Mouse (Mus musculus): ENCODE results near the gene Atg4d. TPM values are rescaled to one million over a fixed set of nuclear protein-coding genes. Genes with fewer than 3 reads are reported as not detected.

Gene Atg4d
- total and polyA plus RNA-seq, 3 experiments: 60.8 to 100 (median 88.7) TPM

DNA sequence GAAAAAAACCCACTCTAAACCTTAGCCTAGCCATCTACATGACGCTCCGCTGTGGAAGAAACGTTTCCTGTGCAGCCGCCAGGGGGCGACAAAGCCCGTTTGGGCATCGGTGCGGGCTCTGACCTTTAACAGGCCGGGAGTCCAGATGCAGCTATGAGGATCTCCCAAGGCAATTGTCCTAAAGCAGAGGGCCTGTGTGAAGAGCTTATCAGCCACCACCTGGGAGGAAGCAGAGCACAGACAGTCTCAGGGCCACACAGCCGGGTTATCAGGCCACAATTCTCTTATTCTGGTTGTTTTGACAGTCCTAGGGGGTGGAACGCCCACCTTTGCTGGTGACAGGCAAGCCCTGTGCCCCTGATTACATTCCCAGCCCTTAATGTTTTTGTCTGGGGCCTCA is 48.3 kb downstream of the Atg4d start:
- H3K4me3 ChIP-seq: no peak overlapping the region
- no peaks in the 10 kb centered on the region for H3K36me3 ChIP-seq (ENCODE audit: control insufficient read depth, insufficient read depth, low read length)
- H3K9ac ChIP-seq (ENCODE audit: low read depth, low read length): no peak overlapping the region
- no peaks in the 10 kb centered on the region for H3K27me3 ChIP-seq (ENCODE audit: control insufficient read depth, insufficient read depth, low read length)
- 9% methylated on average over 11 of the region's 11 CpGs for WGBS
- DNase-seq: peak; percentile 88 to 95
- intact Hi-C loops (cut with DNase I): loop anchor here (1.0 to 5.0 kb wide), 5 partner anchors 25 to 154 kb away; no protein-coding TSS in a partner anchor
- no peak overlapping the region for H3K27ac ChIP-seq
- peak; percentile 95 for TF ChIP-seq CTCF (IDR thresholded peaks at IDR 0.05)
- TF ChIP-seq EP300 (IDR thresholded peaks at IDR 0.05; ENCODE audit: insufficient read depth, low read depth, low read length): peak; percentile 77; the same call in 1 of the 2 replicates
- TF ChIP-seq POLR2A (IDR thresholded peaks at IDR 0.05; ENCODE audit: insufficient read depth, low read depth, low read length): no peak
- no peaks in the 10 kb centered on the region for H3K79me2 ChIP-seq (replicated peaks; ENCODE audit: control insufficient read depth, insufficient read depth, low read length)
- H3K4me1 ChIP-seq (ENCODE audit: control insufficient read depth, insufficient read depth, low read length): peaks cover 1% of the 10 kb centered on the region; the same call in 1 of the 2 replicates

- intact Hi-C loops (cut with DNase I): loop anchor here (5.0 kb wide), 2 partner anchors 92 to 153 kb away; no protein-coding TSS in a partner anchor
- no peak overlapping the region for H3K4me3 ChIP-seq
- peaks cover 1% of the 10 kb centered on the region; the same call in 1 of the 2 replicates for H3K4me1 ChIP-seq (ENCODE audit: control insufficient read depth, insufficient read depth, low read length)
- no peak for TF ChIP-seq CTCF (IDR thresholded peaks at IDR 0.05)
- TF ChIP-seq EP300 (IDR thresholded peaks at IDR 0.05; ENCODE audit: insufficient read depth, low read depth, low read length): no peak
- TF ChIP-seq POLR2A (IDR thresholded peaks at IDR 0.05; ENCODE audit: insufficient read depth, low read depth, low read length): no peak
- H3K36me3 ChIP-seq (ENCODE audit: control insufficient read depth, insufficient read depth, low read length): no peaks in the 10 kb centered on the region
- H3K27ac ChIP-seq: no peak overlapping the region
- no peak for DNase-seq
- no peak overlapping the region for H3K9ac ChIP-seq (ENCODE audit: low read depth, low read length)
- 88% methylated on average over 9 of the region's 9 CpGs for WGBS
- H3K27me3 ChIP-seq (ENCODE audit: control insufficient read depth, insufficient read depth, low read length): no peaks in the 10 kb centered on the region
- H3K79me2 ChIP-seq (replicated peaks; ENCODE audit: control insufficient read depth, insufficient read depth, low read length): no peaks in the 10 kb centered on the region
These were observed 49.5 kb downstream of the Atg4d start for GRCm38 (mm10) chr9:21314367-21315140.

DNA sequence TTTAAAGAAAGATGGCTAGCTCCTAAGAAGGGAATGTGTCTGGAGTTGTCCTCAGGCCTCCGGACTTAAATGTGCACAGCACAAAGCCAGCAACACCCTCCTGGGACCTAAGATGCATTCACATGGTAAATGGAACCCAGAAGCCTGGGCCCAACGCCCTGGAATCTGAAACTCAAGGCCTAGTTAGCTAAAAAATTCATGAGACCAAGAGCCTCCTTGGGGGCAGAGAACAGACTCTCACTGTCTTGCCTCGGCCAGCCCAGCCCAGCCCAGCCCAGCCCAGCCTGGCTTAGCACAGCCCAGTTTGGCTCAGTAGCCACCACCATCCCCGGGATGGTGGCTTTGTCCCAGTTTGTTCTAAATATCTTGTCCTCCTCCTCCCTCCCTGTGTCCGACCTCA is 50.3 kb downstream of the Atg4d start:
- H3K4me1 ChIP-seq (ENCODE audit: control insufficient read depth, insufficient read depth, low read length): peaks cover 3% of the 10 kb centered on the region
- intact Hi-C loops (cut with DNase I): no loop called here
- 60% methylated on average over 5 of the region's 5 CpGs for WGBS
- no peak for TF ChIP-seq EP300 (IDR thresholded peaks at IDR 0.05; ENCODE audit: insufficient read depth, low read depth, low read length)
- TF ChIP-seq CTCF (IDR thresholded peaks at IDR 0.05): no peak
- TF ChIP-seq POLR2A (IDR thresholded peaks at IDR 0.05; ENCODE audit: insufficient read depth, low read depth, low read length): no peak
- no peaks in the 10 kb centered on the region for H3K27me3 ChIP-seq (ENCODE audit: control insufficient read depth, insufficient read depth, low read length)
- DNase-seq: no peak
- H3K36me3 ChIP-seq (ENCODE audit: control insufficient read depth, insufficient read depth, low read length): no peaks in the 10 kb centered on the region
- H3K27ac ChIP-seq: no peak overlapping the region
- H3K9ac ChIP-seq (ENCODE audit: low read depth, low read length): no peak overlapping the region
- no peak overlapping the region for H3K4me3 ChIP-seq
- no peaks in the 10 kb centered on the region for H3K79me2 ChIP-seq (replicated peaks; ENCODE audit: control insufficient read depth, insufficient read depth, low read length)

- Histone ChIP-seq H3K36me3 (ENCODE audit: control insufficient read depth, insufficient read depth, low read length) (no peaks in the 10 kb centered on the region), H3K27me3 (ENCODE audit: control insufficient read depth, insufficient read depth, low read length) (no peaks in the 10 kb centered on the region), H3K9ac (ENCODE audit: low read depth, low read length) (no peak overlapping the region), H3K27ac (no peak overlapping the region), H3K4me3 (no peak overlapping the region), H3K79me2 (replicated peaks; ENCODE audit: control insufficient read depth, insufficient read depth, low read length) (no peaks in the 10 kb centered on the region), H3K4me1 (ENCODE audit: control insufficient read depth, insufficient read depth, low read length) (peaks cover 3% of the 10 kb centered on the region)
- intact Hi-C loops (cut with DNase I): no loop called here
- TF ChIP-seq EP300 (IDR thresholded peaks at IDR 0.05; ENCODE audit: insufficient read depth, low read depth, low read length) (no peak), POLR2A (IDR thresholded peaks at IDR 0.05; ENCODE audit: insufficient read depth, low read depth, low read length) (no peak), CTCF (IDR thresholded peaks at IDR 0.05) (no peak)
- no peak for DNase-seq
- WGBS: 70% methylated on average over 7 of the region's 7 CpGs
These were observed 51.6 kb downstream of the Atg4d start for GRCm38 (mm10) chr9:21316696-21317095.

DNA sequence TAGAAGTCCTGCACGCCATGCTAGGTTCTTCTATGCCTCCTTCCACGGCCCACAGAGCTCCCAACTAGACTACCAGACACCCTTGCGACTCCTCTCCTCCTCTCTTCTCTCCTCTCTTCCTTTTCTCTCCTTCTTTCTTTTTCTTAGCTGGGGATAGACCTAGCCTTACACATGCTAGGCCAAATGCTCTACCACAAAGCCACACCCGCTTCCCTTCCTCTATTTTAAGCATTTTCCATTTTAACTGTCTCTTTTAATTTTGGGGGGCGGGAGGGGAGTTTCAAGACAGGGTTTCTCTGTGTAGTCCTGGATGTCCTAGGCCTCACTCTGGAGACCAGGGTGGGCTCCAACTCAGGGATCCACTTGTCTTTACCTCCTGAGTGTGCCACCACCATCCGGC is 53.7 kb downstream of the Atg4d start:
- peaks cover 5% of the 10 kb centered on the region for H3K4me1 ChIP-seq (ENCODE audit: control insufficient read depth, insufficient read depth, low read length)
- 87% methylated on average over 6 of the region's 6 CpGs for WGBS
- H3K27ac ChIP-seq: no peak overlapping the region
- no peaks in the 10 kb centered on the region for H3K27me3 ChIP-seq (ENCODE audit: control insufficient read depth, insufficient read depth, low read length)
- no peak overlapping the region for H3K9ac ChIP-seq (ENCODE audit: low read depth, low read length)
- no peaks in the 10 kb centered on the region for H3K36me3 ChIP-seq (ENCODE audit: control insufficient read depth, insufficient read depth, low read length)
- H3K4me3 ChIP-seq: no peak overlapping the region
- intact Hi-C loops (cut with DNase I): no loop called here
- H3K79me2 ChIP-seq (replicated peaks; ENCODE audit: control insufficient read depth, insufficient read depth, low read length): no peaks in the 10 kb centered on the region
- TF ChIP-seq EP300 (IDR thresholded peaks at IDR 0.05; ENCODE audit: insufficient read depth, low read depth, low read length): no peak
- no peak for TF ChIP-seq CTCF (IDR thresholded peaks at IDR 0.05)
- TF ChIP-seq POLR2A (IDR thresholded peaks at IDR 0.05; ENCODE audit: insufficient read depth, low read depth, low read length): no peak
- DNase-seq: no peak

DNA sequence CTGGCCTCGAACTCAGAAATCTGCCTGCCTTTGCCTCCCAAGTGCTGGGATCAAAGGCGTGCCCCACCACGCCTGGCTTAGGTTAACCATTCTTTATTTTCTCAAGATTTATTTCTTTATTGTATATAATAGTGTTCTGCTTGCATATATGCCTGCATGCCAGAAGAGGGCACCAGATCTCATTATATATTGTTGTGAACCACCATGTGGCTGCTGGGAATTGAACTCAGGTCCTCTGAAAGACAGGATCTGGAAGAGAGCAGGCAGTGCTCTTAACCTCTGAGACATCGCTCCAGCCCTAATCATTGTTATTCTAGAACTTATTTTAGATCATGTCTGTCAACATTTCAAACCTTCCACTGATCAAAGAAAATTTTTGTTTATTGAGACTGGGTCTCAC is 54.4 kb downstream of the Atg4d start:
- intact Hi-C loops (cut with DNase I): no loop called here
- WGBS: 96% methylated on average over 4 of the region's 4 CpGs
- no peak for DNase-seq
- TF ChIP-seq CTCF (IDR thresholded peaks at IDR 0.05): peak; percentile 42
- no peak for TF ChIP-seq POLR2A (IDR thresholded peaks at IDR 0.05; ENCODE audit: insufficient read depth, low read depth, low read length)
- H3K27ac ChIP-seq: no peak overlapping the region
- no peaks in the 10 kb centered on the region for H3K36me3 ChIP-seq (ENCODE audit: control insufficient read depth, insufficient read depth, low read length)
- H3K27me3 ChIP-seq (ENCODE audit: control insufficient read depth, insufficient read depth, low read length): no peaks in the 10 kb centered on the region
- H3K9ac ChIP-seq (ENCODE audit: low read depth, low read length): no peak overlapping the region
- no peak overlapping the region for H3K4me3 ChIP-seq
- peaks cover 7% of the 10 kb centered on the region for H3K4me1 ChIP-seq (ENCODE audit: control insufficient read depth, insufficient read depth, low read length)
- H3K79me2 ChIP-seq (replicated peaks; ENCODE audit: control insufficient read depth, insufficient read depth, low read length): peaks cover 1% of the 10 kb centered on the region; the same call in 1 of the 2 replicates
